Mouse (Mus musculus) liver, postnatal 0 days (tissue): ENCODE measurements around the gene 4930438A08Rik.

Experiments
- CTCF ChIP-seq: sonication (generic); IDR thresholded peaks from 2 replicates; pipeline ENCODE4 v1.5.1; 2016; ENCODE audit warnings: antibody characterized with exemption, low read depth
- EP300 ChIP-seq: IDR thresholded peaks from 2 replicates; pipeline ENCODE4 v1.6.1; 2016; ENCODE audit warnings: antibody characterized with exemption, low read depth, mild to moderate bottlenecking

GRCm38 (mm10) chr11:58261826-58262225, 12.8 kb upstream of the 4930438A08Rik start:
- TF ChIP-seq CTCF (no peak), EP300 (no peak)
